Mouse (Mus musculus): ENCODE data around the gene Nucks1. TPM values are rescaled to one million over a fixed set of nuclear protein-coding genes. Genes with fewer than 3 reads are reported as not detected.

The Nucks1 gene
- 28.9 TPM for polyA plus RNA-seq (2014; fragmentation: Illumina TruSeq; extraction: RNeasy Lipid Tissue Mini Kit (QIAGEN cat#74804); ENCODE audit: low read depth, low replicate concordance)

GRCm38 (mm10) chr1:131910001-131910648 is at the start of gene Nucks1:
Nucks1 (plus strand) TSS chr1:131910534.

GRCm38 (mm10) chr1:131867093-131867945 is 43.0 kb upstream of the Nucks1 start, which contains the start of gene Rab29:
Rab29 (plus strand) TSS chr1:131867224.

GRCm38 (mm10) chr1:131962606-131963084 is 52.3 kb downstream of the Nucks1 start, which contains the start of gene Slc45a3:
Slc45a3 (plus strand) TSS chr1:131962967.

Other genes with a start within 250 kb of the Nucks1 start
- gene Rab7b, start 221.8 kb upstream of the Nucks1 start, polyA plus RNA-seq (2014; fragmentation: Illumina TruSeq; extraction: RNeasy Lipid Tissue Mini Kit (QIAGEN cat#74804); ENCODE audit: low read depth, low replicate concordance): 1.2 TPM
- gene Slc26a9, start 166.5 kb upstream of the Nucks1 start, polyA plus RNA-seq (2014; fragmentation: Illumina TruSeq; extraction: RNeasy Lipid Tissue Mini Kit (QIAGEN cat#74804); ENCODE audit: low read depth, low replicate concordance): 0.14 TPM
- 1.1 TPM for gene Pm20d1, start 113.2 kb upstream of the Nucks1 start, polyA plus RNA-seq (2014; fragmentation: Illumina TruSeq; extraction: RNeasy Lipid Tissue Mini Kit (QIAGEN cat#74804); ENCODE audit: low read depth, low replicate concordance)
- 5.9 TPM for gene Slc41a1, start 83.0 kb upstream of the Nucks1 start, polyA plus RNA-seq (2014; fragmentation: Illumina TruSeq; extraction: RNeasy Lipid Tissue Mini Kit (QIAGEN cat#74804); ENCODE audit: low read depth, low replicate concordance)
- gene Rab29, start 43.3 kb upstream of the Nucks1 start, polyA plus RNA-seq (2014; fragmentation: Illumina TruSeq; extraction: RNeasy Lipid Tissue Mini Kit (QIAGEN cat#74804); ENCODE audit: low read depth, low replicate concordance): 0.80 TPM
- gene Slc45a3, start 52.4 kb downstream of the Nucks1 start, polyA plus RNA-seq (2014; fragmentation: Illumina TruSeq; extraction: RNeasy Lipid Tissue Mini Kit (QIAGEN cat#74804); ENCODE audit: low read depth, low replicate concordance): 1.4 TPM
- 4.8 TPM for gene Elk4, start 97.1 kb downstream of the Nucks1 start, polyA plus RNA-seq (2014; fragmentation: Illumina TruSeq; extraction: RNeasy Lipid Tissue Mini Kit (QIAGEN cat#74804); ENCODE audit: low read depth, low replicate concordance)
- gene Mfsd4a, start 157.5 kb downstream of the Nucks1 start, polyA plus RNA-seq (2014; fragmentation: Illumina TruSeq; extraction: RNeasy Lipid Tissue Mini Kit (QIAGEN cat#74804); ENCODE audit: low read depth, low replicate concordance): 0.22 TPM
- 1.2 TPM for gene Cdk18, start 229.2 kb downstream of the Nucks1 start, polyA plus RNA-seq (2014; fragmentation: Illumina TruSeq; extraction: RNeasy Lipid Tissue Mini Kit (QIAGEN cat#74804); ENCODE audit: low read depth, low replicate concordance)

Data from testis, adult 10 weeks (tissue).